8 mouse cellular contexts compared by ENCODE assay signal in genomic region chr13:74522141-74522480, GRCm38 (mm10). TPM values are rescaled to one million over a fixed set of nuclear protein-coding genes. Genes with fewer than 3 reads are reported as not detected.
DNase-seq lines count a peak whose midpoint lies in the region; ATAC-seq and TF ChIP-seq lines count a peak whose summit lies in the region.
"Not testable (repeated sequence)": the region's sequence is repeated elsewhere in the genome, so short reads cannot be mapped to it uniquely, and the experiment has no call there.

No protein-coding gene starts in this region.

- TF ChIP-seq CTCF in intestine, postnatal 0 days (IDR thresholded peaks at IDR 0.05; ENCODE audit: low read depth); lung, postnatal 0 days (IDR thresholded peaks at IDR 0.05); testis, adult 2 months (IDR thresholded peaks at IDR 0.05; ENCODE audit: control insufficient read depth, insufficient read depth, insufficient replicate concordance, low read depth, low read length): not testable (repeated sequence)

- DNase-seq in cerebellum, adult 8-10 months: peak; percentile 1
- not testable (repeated sequence) for DNase-seq in lung, postnatal 0 days (ENCODE audit: low spot score)

- not testable (repeated sequence) for H3K79me2 ChIP-seq in myocyte (ENCODE audit: control insufficient read depth, insufficient read depth)

- H3K9ac ChIP-seq in forebrain, embryonic 13.5 days: peak overlapping the region; percentile 62
- H3K9ac ChIP-seq in heart, embryonic 16.5 days (ENCODE audit: low read length): peak overlapping the region; percentile 76
- H3K9ac ChIP-seq in intestine, postnatal 0 days (ENCODE audit: low read depth, low read length); lung, postnatal 0 days (replicated peaks; ENCODE audit: low read depth): not testable (repeated sequence)
- H3K9ac ChIP-seq in limb, embryonic 15.5 days: peak overlapping the region; percentile 31; the same call in 1 of the 2 replicates

- not testable (repeated sequence) for TF ChIP-seq EP300 in lung, postnatal 0 days (IDR thresholded peaks at IDR 0.05)

- peak overlapping the region; percentile 63 for H3K4me2 ChIP-seq in forebrain, embryonic 13.5 days
- peak overlapping the region; percentile 79 for H3K4me2 ChIP-seq in heart, embryonic 16.5 days (ENCODE audit: low read depth, low read length)
- H3K4me2 ChIP-seq in intestine, postnatal 0 days (replicated peaks; ENCODE audit: low read depth): peak overlapping the region; percentile 64
- H3K4me2 ChIP-seq in limb, embryonic 15.5 days: peak overlapping the region; percentile 63
- H3K4me2 ChIP-seq in lung, postnatal 0 days (replicated peaks; ENCODE audit: low read depth, low read length): peak overlapping the region; percentile 62
- peak overlapping the region; percentile 63 for H3K4me2 ChIP-seq in myocyte (ENCODE audit: low read depth)

- H3ac ChIP-seq in myocyte (ENCODE audit: control insufficient read depth, insufficient read length): not testable (repeated sequence)

- H3K36me3 ChIP-seq in forebrain, embryonic 13.5 days (ENCODE audit: poor library complexity, severe bottlenecking); heart, embryonic 16.5 days (ENCODE audit: control insufficient read depth, insufficient read depth); intestine, postnatal 0 days (ENCODE audit: control insufficient read depth, insufficient read depth); limb, embryonic 15.5 days; lung, postnatal 0 days (ENCODE audit: insufficient read depth, low read length); myocyte (ENCODE audit: control insufficient read depth, insufficient read depth); testis, adult 2 months (ENCODE audit: control insufficient read depth, insufficient read depth, low read length): not testable (repeated sequence)

- H3K27ac ChIP-seq in forebrain, embryonic 13.5 days; intestine, postnatal 0 days (ENCODE audit: low read depth, low read length); testis, adult 2 months (ENCODE audit: control insufficient read depth, insufficient read depth, low read depth, low read length): not testable (repeated sequence)
- peak overlapping the region; percentile 97 for H3K27ac ChIP-seq in heart, embryonic 16.5 days (ENCODE audit: low read length)
- H3K27ac ChIP-seq in limb, embryonic 15.5 days: peak overlapping the region; percentile 92
- H3K27ac ChIP-seq in lung, postnatal 0 days (ENCODE audit: low read length): peak overlapping the region; percentile 84; the same call in 1 of the 2 replicates

- not testable (repeated sequence) for H3K27me3 ChIP-seq in forebrain, embryonic 13.5 days; heart, embryonic 16.5 days (ENCODE audit: control insufficient read depth, insufficient read depth, low read length); intestine, postnatal 0 days (replicated peaks; ENCODE audit: control insufficient read depth, insufficient read depth, low read length); limb, embryonic 15.5 days; lung, postnatal 0 days (replicated peaks; ENCODE audit: insufficient read depth, low read length); myocyte (ENCODE audit: control insufficient read depth, insufficient read depth, insufficient read length); testis, adult 2 months (ENCODE audit: control insufficient read depth, insufficient read depth, low read length)

- not testable (repeated sequence) for H3K9me3 ChIP-seq in forebrain, embryonic 13.5 days (replicated peaks); heart, embryonic 16.5 days (replicated peaks; ENCODE audit: control insufficient read depth, low read length); intestine, postnatal 0 days (ENCODE audit: control insufficient read depth); limb, embryonic 15.5 days; lung, postnatal 0 days (ENCODE audit: low read length)

- TF ChIP-seq POLR2A in myocyte (IDR thresholded peaks at IDR 0.05; ENCODE audit: insufficient read length, low read depth); testis, adult 2 months (IDR thresholded peaks at IDR 0.05; ENCODE audit: control insufficient read depth, low read depth, low read length): not testable (repeated sequence)

- 5% methylated on average over 3 of the region's 3 CpGs for WGBS in forebrain, embryonic 13.5 days
- WGBS in heart, embryonic 16.5 days: 3% methylated on average over 3 of the region's 3 CpGs
- 1% methylated on average over 3 of the region's 3 CpGs for WGBS in intestine, postnatal 0 days
- 2% methylated on average over 3 of the region's 3 CpGs for WGBS in limb, embryonic 15.5 days
- WGBS in lung, postnatal 0 days: 0% methylated on average over 3 of the region's 3 CpGs

- not testable (repeated sequence) for H3K4me1 ChIP-seq in forebrain, embryonic 13.5 days; heart, embryonic 16.5 days (ENCODE audit: control insufficient read depth, insufficient read depth, low read length); intestine, postnatal 0 days (replicated peaks; ENCODE audit: control insufficient read depth, insufficient read depth, low read length); limb, embryonic 15.5 days; lung, postnatal 0 days (ENCODE audit: insufficient read depth, low read depth, low read length); testis, adult 2 months (ENCODE audit: control insufficient read depth, insufficient read depth, low read length)

- H3K4me3 ChIP-seq in forebrain, embryonic 13.5 days: peak overlapping the region; percentile 47
- peak overlapping the region; percentile 67 for H3K4me3 ChIP-seq in heart, embryonic 16.5 days (ENCODE audit: low read length)
- H3K4me3 ChIP-seq in intestine, postnatal 0 days (ENCODE audit: low read depth, low read length): peak overlapping the region; percentile 30
- H3K4me3 ChIP-seq in limb, embryonic 15.5 days: peak overlapping the region; percentile 54
- H3K4me3 ChIP-seq in lung, postnatal 0 days (ENCODE audit: low read depth, low read length): peak overlapping the region; percentile 52
- peak overlapping the region; percentile 20 for H3K4me3 ChIP-seq in myocyte
- H3K4me3 ChIP-seq in testis, adult 2 months (ENCODE audit: control insufficient read depth, low read depth, low read length): peak overlapping the region; percentile 67

- ATAC-seq in forebrain, embryonic 13.5 days; heart, embryonic 16.5 days (replicated peaks; ENCODE audit: extremely low read depth, insufficient read depth, low FRiP score); intestine, postnatal 0 days; lung, postnatal 0 days: not testable (repeated sequence)
- ATAC-seq in limb, embryonic 15.5 days (ENCODE audit: insufficient number of reproducible peaks, low FRiP score, low TSS enrichment, low read depth): peak; percentile 24; the same call in 1 of the 2 replicates

RNA-seq across cellular contexts. Expression of gene Zfp825, which starts 28.3 kb away (rescaled TPM):
- polyA plus RNA-seq in forebrain, embryonic 13.5 days (2015; fragmentation: Nextera tagmentation; extraction: Ambion mirVana): 18.6 and 19.9 TPM in 2 replicates
- polyA plus RNA-seq in heart, embryonic 16.5 days (2015; fragmentation: Nextera tagmentation; extraction: Ambion mirVana): 15.0 and 18.3 TPM in 2 replicates
- 8.1 and 9.3 TPM in 2 replicates for polyA plus RNA-seq in intestine, postnatal 0 days (2015; fragmentation: Nextera tagmentation; extraction: Ambion mirVana)
- 20.1 and 21.5 TPM in 2 replicates for polyA plus RNA-seq in limb, embryonic 15.5 days (2015; fragmentation: Nextera tagmentation; extraction: Ambion mirVana)
- 14.9 and 15.2 TPM in 2 replicates for polyA plus RNA-seq in lung, postnatal 0 days (2015; fragmentation: Nextera tagmentation; extraction: Ambion mirVana)
- polyA plus RNA-seq in myocyte (2012; fragmentation: generic; extraction: Trizol): 2.8 TPM
- polyA plus RNA-seq in testis, adult 2 months (2012; rRNA removed): 0.35 and 0.52 TPM in 2 replicates
